Mouse (Mus musculus): ENCODE results near the gene Tmprss11c. TPM values are rescaled to one million over a fixed set of nuclear protein-coding genes. Genes with fewer than 3 reads are reported as not detected.
"Not testable (repeated sequence)": the region's sequence is repeated elsewhere in the genome, so short reads cannot be mapped to it uniquely, and the experiment has no call there.

The Tmprss11c gene
- polyA plus RNA-seq (2012; ENCODE audit: insufficient read depth, insufficient read length, low replicate concordance, missing spikeins) = not detected in 2 replicates

DNA sequence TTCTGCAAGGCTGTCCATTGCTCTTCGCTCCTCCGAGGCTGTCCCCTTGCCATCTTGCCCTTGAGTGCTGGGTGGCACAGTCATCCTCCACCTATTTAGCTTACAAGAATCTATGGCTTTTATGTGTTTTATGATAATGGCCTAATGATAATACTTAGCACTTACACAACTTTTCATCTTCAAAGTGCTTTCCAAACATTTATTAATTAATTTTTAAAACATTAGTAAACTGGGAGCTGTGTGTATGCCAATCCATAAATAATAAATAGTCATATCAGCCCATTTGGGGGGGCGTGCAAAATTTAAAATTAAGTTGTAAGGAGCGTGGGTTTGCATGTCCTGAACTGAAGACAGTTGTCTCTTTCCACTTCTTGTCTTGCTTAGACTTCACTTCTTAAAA is at the start of gene Tmprss11c:
Gene Tmprss11c, minus strand, starts transcription at position 101 of the 400 bp plus-strand sequence.
- WGBS = 84% methylated on average over 4 of the region's 4 CpGs
- no peak for TF ChIP-seq CTCF (IDR thresholded peaks at IDR 0.05; ENCODE audit: insufficient read depth, low read depth, low read length)
- no peak for TF ChIP-seq POLR2A (IDR thresholded peaks at IDR 0.05; ENCODE audit: insufficient read depth, low read depth, low read length)

DNA sequence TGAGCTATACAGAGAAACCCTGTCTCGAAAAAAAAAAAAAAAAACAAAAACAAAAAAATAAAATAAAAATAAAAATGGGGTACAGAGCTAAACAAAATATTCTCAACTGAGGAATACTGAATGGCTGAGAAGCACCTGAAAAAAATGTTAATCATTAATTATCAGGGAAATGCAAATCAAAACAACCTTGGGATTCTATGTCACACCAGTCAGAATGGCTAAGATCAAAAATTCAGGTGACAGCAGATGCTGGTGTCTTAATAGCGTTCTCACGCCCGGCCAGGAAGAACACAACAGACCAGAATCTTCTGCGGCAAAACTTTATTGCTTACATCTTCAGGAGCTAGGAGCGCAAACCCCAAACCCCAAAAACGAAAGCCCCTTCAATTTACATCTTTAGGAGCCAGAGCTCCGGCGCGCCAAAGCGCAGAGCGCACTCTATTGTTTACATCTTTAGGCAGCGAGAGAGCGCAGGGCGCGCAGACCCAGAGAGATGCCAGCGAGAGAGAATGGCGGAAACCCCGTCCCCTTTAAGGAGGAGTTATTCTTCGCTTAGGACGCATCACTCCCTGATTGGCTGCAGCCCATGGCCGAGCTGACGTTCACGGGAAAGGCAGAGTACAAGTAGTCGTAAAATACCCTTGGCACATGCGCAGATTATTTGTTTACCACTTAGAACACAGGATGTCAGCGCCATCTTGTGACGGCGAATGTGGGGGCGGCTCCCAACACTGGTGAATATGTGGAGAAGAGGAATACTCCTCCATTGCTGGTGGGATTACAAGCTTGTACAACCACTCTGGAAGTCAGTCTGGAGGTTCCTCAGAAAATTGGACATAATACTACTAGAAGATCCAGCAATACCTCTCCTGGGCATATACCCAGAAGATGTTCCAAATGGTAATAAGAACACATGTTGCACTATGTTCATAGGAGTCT is 29.2 kb upstream of the Tmprss11c start:
- peak overlapping the region; percentile 42 for H3K4me3 ChIP-seq (ENCODE audit: insufficient read depth, low read depth, low read length)
- H3K4me1 ChIP-seq (ENCODE audit: control insufficient read depth, insufficient read depth, low read length); H3K27ac ChIP-seq (ENCODE audit: insufficient read depth, low read depth, low read length): not testable (repeated sequence)
- 51% methylated on average over 30 of the region's 30 CpGs for WGBS

More for the DNA sequence above, at the start of gene Tmprss11c:
- Histone ChIP-seq H3K4me1 (ENCODE audit: control insufficient read depth, insufficient read depth, low read length) (no peaks in the 10 kb centered on the region), H3K27ac (ENCODE audit: insufficient read depth, low read depth, low read length) (no peak within 1 kb of the TSS), H3K4me3 (ENCODE audit: insufficient read depth, low read depth, low read length) (no peak within 1 kb of the TSS)

GRCm38 (mm10) chr5:86306116-86306515 is 17.0 kb upstream of the Tmprss11c start:
- H3K4me1 ChIP-seq (ENCODE audit: control insufficient read depth, insufficient read depth, low read length) = no peaks in the 10 kb centered on the region
- H3K27ac ChIP-seq (ENCODE audit: insufficient read depth, low read depth, low read length) = no peak overlapping the region
- TF ChIP-seq CTCF (IDR thresholded peaks at IDR 0.05; ENCODE audit: insufficient read depth, low read depth, low read length) (no peak), POLR2A (IDR thresholded peaks at IDR 0.05; ENCODE audit: insufficient read depth, low read depth, low read length) (no peak)
- WGBS = 61% methylated on average over 5 of the region's 5 CpGs
- no peak overlapping the region for H3K4me3 ChIP-seq (ENCODE audit: insufficient read depth, low read depth, low read length)

DNA sequence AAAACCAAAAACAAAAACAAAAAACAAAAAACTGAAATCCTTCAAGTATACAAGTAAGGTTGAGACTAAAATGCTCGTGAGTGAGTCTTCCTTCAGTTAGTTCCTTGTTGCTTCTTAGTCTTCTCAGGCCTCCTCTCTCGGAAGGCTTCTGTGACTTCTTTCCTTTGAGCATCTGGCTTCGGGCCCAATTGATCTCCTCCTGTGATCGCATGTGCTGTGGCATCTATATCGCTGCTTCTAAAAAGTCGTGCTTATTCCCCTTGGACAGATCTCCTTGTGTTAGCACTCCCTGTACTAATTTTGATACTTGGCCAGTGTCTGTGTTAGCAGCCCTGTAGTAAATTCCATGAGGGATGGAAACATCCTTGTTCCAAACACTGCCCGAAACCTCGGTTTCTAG is 14.8 kb upstream of the Tmprss11c start:
- H3K27ac ChIP-seq (ENCODE audit: insufficient read depth, low read depth, low read length) = no peak overlapping the region
- H3K4me1 ChIP-seq (ENCODE audit: control insufficient read depth, insufficient read depth, low read length) = no peaks in the 10 kb centered on the region
- TF ChIP-seq CTCF (IDR thresholded peaks at IDR 0.05; ENCODE audit: insufficient read depth, low read depth, low read length) (no peak), POLR2A (IDR thresholded peaks at IDR 0.05; ENCODE audit: insufficient read depth, low read depth, low read length) (no peak)
- no peak overlapping the region for H3K4me3 ChIP-seq (ENCODE audit: insufficient read depth, low read depth, low read length)
- WGBS = 80% methylated on average over 8 of the region's 8 CpGs

GRCm38 (mm10) chr5:86246559-86246958 is 42.5 kb downstream of the Tmprss11c start:
- WGBS = 92% methylated on average over 11 of the region's 11 CpGs
- Histone ChIP-seq H3K4me1 (ENCODE audit: control insufficient read depth, insufficient read depth, low read length) (no peaks in the 10 kb centered on the region), H3K4me3 (ENCODE audit: insufficient read depth, low read depth, low read length) (no peak overlapping the region), H3K27ac (ENCODE audit: insufficient read depth, low read depth, low read length) (no peak overlapping the region)
- TF ChIP-seq POLR2A (IDR thresholded peaks at IDR 0.05; ENCODE audit: insufficient read depth, low read depth, low read length) (no peak), CTCF (IDR thresholded peaks at IDR 0.05; ENCODE audit: insufficient read depth, low read depth, low read length) (no peak)

DNA sequence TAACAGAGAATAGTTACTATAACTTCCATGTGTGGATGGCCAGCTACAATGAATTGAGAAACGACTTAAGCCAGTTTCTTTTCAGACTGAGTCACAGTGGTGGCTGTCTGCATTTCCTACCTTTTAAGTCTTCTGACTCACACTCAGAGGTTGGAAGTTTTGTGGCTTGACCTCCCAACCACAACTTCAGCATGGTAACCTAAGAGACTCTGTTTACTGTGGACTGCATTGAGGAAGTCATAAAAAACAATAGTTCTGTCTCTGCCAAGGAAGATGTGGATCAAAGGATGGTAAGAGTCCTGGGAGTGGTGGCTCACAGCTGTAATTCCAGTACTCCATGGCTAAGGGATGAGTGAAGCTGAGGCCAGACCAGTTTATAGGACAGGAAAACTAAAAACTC is 44.2 kb downstream of the Tmprss11c start:
- WGBS = 60% methylated on average over 1 of the region's 1 CpGs
- H3K27ac ChIP-seq (ENCODE audit: insufficient read depth, low read depth, low read length) = no peak overlapping the region
- no peak for TF ChIP-seq CTCF (IDR thresholded peaks at IDR 0.05; ENCODE audit: insufficient read depth, low read depth, low read length)
- no peak for TF ChIP-seq POLR2A (IDR thresholded peaks at IDR 0.05; ENCODE audit: insufficient read depth, low read depth, low read length)
- no peaks in the 10 kb centered on the region for H3K4me1 ChIP-seq (ENCODE audit: control insufficient read depth, insufficient read depth, low read length)
- no peak overlapping the region for H3K4me3 ChIP-seq (ENCODE audit: insufficient read depth, low read depth, low read length)

GRCm38 (mm10) chr5:86244275-86244674 is 44.8 kb downstream of the Tmprss11c start:
- TF ChIP-seq CTCF (IDR thresholded peaks at IDR 0.05; ENCODE audit: insufficient read depth, low read depth, low read length) = no peak
- no peak overlapping the region for H3K4me3 ChIP-seq (ENCODE audit: insufficient read depth, low read depth, low read length)
- 90% methylated on average over 3 of the region's 3 CpGs for WGBS
- H3K27ac ChIP-seq (ENCODE audit: insufficient read depth, low read depth, low read length) = no peak overlapping the region
- H3K4me1 ChIP-seq (ENCODE audit: control insufficient read depth, insufficient read depth, low read length) = no peaks in the 10 kb centered on the region

DNA sequence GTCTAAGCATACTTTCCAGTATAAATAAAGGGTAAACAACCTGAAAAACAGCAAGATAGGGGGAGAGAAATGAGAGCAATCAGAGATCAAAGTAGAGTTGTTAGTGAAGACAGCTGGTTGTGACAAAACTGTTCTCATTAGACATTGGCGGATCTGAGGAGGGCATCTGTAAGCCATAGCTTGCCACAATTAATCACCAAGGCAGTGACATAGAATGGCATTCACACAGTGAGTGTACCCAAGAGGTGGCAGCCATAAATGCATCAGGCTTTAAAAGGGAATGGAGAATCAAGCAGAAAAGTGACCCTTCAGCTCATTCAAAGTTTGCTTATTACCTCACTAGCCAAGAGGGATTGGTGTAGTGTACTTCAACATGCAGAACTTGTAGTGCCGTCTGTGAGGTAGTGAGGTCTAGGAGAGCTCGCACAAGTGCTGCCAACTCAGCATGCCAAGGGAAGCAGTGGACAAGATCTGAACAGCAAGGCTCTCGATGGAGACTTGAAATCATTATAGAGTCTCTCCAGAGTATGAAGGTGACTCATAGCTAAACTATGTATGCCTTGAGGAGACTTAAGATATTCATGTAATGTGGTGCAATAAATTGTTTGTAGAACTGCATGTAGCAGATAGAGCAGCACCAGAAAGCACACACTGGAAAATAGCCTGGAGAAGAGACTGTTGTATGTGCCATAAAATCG is 61.8 kb downstream of the Tmprss11c start:
- H3K4me1 ChIP-seq (ENCODE audit: control insufficient read depth, insufficient read depth, low read length) = no peaks in the 10 kb centered on the region
- TF ChIP-seq CTCF (IDR thresholded peaks at IDR 0.05; ENCODE audit: insufficient read depth, low read depth, low read length) (no peak), POLR2A (IDR thresholded peaks at IDR 0.05; ENCODE audit: insufficient read depth, low read depth, low read length) (no peak)
- no peak overlapping the region for H3K27ac ChIP-seq (ENCODE audit: insufficient read depth, low read depth, low read length)
- WGBS = 54% methylated on average over 5 of the region's 5 CpGs
- no peak overlapping the region for H3K4me3 ChIP-seq (ENCODE audit: insufficient read depth, low read depth, low read length)

DNA sequence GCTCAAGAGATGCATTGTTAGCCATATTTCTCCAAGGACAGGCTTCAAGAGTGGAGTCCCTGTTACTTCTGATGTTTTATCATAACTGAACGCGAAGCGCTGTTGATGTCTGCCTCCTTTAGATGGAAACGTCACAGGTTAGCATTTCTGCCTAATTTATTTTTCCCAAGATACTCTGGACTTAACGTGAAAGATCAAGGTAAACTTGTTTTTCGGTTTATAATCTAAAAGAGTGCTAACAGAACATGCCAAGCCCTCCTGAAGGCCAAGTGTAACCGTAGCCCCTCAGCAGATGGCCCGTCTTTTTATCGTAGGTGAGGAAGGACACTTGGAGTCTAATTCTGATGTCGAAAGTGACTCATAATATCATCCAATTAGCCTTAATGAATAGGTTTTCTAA is 91.3 kb downstream of the Tmprss11c start, which contains the start of gene Gnrhr:
Gene Gnrhr, minus strand, starts transcription at position 101 of the 400 bp plus-strand sequence.
- TF ChIP-seq CTCF (IDR thresholded peaks at IDR 0.05; ENCODE audit: insufficient read depth, low read depth, low read length) = no peak
- TF ChIP-seq POLR2A (IDR thresholded peaks at IDR 0.05; ENCODE audit: insufficient read depth, low read depth, low read length) = no peak
- Histone ChIP-seq H3K4me1 (ENCODE audit: control insufficient read depth, insufficient read depth, low read length) (no peaks in the 10 kb centered on the region), H3K4me3 (ENCODE audit: insufficient read depth, low read depth, low read length) (no peak within 1 kb of the TSS), H3K27ac (ENCODE audit: insufficient read depth, low read depth, low read length) (no peak within 1 kb of the TSS)
- WGBS = 91% methylated on average over 10 of the region's 10 CpGs

Measured in olfactory bulb, adult 2 months (tissue).